Mouse (Mus musculus): ENCODE results near the gene Txlna.

Gene Txlna

DNA sequence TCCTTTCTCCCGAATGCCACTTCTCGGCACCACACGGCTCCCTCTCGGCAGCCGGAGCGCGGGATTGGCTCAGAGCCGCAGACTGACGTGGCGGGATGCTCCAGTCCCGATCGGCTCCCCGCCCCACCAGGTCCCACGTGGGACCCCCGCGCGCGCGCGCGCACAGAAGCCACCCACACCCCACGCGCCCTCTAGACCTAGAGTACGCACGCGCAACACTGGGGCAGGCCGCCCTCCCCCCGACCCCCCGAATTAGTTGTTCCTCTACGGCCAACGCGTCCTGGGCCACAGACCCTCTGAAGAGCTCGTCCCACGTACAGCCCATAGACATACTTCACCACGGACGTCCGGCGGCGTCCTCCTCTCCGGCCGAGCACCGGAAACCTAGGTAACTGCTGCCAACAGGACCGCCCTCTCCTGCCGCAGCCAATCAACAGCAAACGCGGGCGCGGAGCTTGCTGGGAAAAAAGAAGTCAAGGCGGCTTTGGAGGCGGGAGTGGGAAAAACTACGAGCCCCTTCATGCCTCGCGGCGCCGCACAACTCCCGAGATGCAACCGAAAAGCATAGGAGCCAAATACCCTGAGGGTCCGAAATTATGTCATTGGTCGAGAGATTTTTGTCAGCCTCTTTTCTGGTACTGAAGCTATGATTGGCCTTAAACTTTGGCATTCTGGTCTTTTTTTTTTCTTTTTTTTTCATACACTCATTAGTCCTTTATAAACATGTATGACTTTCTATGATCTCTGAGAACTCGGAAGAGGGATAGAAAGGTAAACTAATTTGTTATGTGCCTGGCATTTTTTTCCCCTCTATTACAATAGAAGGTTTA, at the start of gene Txlna:
Gene Txlna (minus strand): TSS at position 428 of the 830 bp plus-strand sequence.
- DNase-seq (ENCODE audit: extremely low read depth, low read depth): peak; percentile 98

DNA sequence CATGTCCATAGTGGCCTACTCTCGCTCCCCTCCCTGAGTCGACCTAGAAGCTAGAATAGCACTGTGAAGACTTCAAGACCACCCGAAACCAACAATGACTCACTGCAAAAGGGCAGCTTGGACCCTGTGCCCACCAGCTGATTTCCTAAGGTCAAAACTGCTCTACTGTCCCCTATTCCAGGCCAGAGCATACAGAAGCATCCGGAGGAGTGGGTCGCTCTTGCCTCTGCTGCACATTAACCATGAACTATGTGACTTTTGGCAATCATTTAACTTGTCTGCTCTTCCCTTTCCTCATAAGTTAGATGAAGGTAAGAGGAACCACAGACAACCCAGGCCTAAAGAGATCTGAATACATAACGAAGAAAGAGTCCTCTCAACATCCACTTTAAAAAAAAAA, 43.7 kb upstream of the Txlna start:
- no peak for DNase-seq (ENCODE audit: extremely low read depth, low read depth)

DNA sequence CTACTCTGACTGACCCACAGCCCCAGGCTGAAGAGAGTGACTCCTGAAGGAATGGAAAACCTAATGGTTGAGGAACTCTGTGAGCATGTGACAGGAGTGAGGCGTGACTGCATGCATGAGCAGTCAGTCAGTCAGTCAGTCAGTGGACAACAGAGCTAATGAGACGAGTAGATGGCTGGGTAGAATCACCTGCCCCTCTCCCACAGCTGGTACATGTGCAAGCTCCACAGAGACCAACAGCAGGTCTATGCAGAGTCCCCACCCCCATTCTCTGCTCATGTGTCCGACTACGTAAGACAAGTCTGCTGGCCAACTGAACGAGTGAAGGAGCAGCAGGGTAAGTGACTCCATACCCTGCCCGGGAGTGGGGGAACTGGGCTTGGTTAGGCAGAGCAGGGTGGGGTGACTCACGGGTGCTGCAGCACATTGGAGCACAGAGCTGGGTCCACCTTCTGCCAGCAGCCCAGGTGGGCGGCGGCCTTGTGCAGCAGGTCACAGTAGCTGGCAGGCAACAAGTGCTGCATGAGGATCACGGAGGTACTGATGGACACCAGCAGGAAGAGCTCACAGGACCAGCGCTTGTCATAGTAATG, 43.1 kb upstream of the Txlna start:
- DNase-seq (ENCODE audit: extremely low read depth, low read depth): no peak

DNA sequence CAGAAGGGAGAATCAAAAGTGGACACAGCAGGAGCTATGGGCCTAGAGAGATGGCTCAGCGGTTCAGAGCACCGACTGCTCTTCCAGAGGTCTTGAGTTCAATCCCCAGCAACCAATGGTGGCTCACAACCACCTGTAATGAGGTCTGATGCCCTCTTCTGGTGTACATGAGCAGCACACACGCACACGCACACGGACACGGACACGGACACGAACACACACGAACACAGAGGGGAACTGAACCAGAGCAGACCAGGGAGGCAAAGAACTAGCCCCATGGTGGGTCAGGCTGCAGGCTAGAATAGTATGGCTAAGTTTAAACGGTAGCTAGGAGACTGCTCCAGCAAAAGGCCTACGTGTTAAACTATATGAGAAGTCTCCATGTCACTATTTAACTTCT, 41.0 kb upstream of the Txlna start:
- DNase-seq (ENCODE audit: extremely low read depth, low read depth): no peak

DNA sequence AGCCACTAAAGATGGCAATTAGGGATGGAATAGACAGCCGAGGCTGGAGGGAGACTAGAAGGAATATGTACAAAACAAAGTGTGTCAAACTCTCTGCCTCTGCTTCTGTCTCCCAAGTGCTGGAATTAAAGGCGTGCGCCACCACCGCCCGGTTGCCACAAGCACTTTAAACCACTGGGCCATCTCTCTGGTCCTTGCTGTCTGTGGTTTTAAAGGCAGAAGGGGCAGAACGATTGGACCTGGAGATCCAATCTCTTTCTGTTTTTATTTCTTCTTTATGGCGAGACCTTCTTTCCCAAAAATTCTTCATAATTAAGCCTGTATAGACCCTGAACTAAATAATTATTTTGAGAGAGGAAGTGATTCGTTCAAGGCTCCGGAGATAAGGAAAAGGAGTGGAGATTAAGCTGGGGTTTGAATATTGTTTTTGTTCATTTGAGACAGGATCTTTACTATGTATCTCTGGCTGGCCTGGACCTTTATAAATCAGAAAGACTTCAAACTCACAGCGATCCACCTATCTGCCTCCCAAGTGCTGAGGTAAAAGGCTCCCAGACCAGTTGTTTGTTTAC, 32.1 kb upstream of the Txlna start:
- no peak for DNase-seq (ENCODE audit: extremely low read depth, low read depth)

DNA sequence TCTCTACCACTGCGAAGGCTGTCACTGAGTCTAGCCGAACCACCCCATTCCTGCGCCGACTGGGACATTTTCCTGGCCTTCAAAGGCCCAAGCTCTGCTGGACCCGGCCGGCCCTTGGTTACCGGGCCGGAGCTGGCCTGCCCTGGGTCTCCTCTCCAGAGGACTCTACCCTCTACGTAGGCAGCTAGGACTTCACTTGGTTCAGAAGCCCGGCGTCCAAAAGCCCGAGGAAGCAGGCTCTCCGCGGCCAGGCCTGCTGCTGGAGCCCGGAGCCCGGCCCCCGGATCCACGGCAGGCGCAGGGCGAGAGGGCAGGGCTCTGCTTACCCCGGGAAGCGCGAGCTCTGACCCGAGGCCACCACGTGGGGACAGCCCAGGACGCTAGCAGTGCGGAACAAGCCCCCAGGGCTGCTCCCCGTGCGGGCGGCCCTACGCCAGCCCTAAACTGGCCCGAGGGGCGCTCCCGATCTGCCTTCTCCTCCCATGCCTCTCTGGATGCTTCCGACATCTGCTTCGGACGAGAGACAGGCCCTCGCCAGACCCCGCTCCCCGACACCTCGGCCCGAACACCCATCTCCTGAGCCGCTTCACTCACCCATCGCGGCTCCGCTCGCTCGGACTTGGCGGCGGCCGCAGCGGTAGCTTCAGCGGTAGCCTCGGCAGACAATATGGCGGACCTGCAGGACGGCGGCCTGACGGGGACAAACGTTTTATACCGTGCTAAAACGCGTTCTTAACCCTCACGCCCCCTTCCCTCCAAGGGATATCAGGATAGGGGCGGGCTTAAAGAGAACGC, 31.4 kb upstream of the Txlna start, which contains the start of gene Kpna6:
Gene Kpna6 (minus strand): TSS at position 685 of the 795 bp plus-strand sequence.
- DNase-seq (ENCODE audit: extremely low read depth, low read depth): peak; percentile 73

DNA sequence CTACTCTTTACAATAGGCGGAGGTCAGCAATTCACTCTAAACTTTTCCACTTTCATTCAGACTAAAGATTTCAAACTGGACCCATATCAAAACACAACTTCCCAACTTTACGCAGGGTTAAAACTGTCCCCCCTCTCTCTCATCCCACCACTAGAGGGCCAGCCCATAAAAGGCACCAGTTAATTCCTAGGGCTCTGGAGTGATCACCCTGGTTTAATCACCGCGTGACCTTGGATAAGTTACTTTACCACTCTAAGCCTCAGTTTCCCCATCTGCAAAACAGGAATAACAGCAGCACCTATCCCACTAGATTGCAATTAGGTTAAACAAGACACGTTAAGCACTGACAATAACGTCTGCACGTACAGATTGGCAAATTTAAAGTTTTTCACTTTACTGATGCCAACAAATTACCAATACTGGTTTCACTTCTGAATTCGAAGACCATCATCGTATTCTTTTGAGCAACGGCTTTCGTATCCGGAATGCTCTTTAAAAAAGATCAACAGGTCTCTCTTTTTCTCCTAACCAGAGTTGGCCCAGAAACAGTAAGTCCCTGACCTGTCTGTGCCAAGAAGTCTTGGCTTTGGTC, 30.7 kb upstream of the Txlna start:
- peak; percentile 53 for DNase-seq (ENCODE audit: extremely low read depth, low read depth)

DNA sequence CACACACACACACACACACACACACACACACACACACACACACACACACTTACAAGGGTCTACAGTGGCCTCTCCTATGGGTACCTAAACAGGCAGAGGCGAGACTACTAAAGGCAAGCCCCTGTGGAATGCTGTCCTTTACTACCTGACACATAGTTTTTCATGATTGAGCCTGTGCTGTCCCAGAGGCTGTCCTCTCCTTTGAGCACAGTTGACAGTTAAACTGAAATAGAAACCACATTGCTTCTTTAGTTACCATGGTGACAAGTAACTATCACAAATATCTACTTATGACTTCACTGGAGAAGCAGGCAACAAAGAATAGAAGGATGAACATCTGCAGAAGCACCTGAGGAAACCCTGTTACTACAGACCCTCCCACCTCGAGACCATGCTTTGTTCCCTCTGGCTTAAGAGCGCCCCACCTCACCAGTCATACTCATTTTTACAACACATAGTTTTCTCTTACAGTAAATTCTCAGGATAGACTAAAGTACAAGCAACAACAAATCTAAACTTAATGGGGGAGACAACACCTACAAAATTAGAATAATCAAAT, 21.5 kb upstream of the Txlna start:
- no peak for DNase-seq (ENCODE audit: extremely low read depth, low read depth)

DNA sequence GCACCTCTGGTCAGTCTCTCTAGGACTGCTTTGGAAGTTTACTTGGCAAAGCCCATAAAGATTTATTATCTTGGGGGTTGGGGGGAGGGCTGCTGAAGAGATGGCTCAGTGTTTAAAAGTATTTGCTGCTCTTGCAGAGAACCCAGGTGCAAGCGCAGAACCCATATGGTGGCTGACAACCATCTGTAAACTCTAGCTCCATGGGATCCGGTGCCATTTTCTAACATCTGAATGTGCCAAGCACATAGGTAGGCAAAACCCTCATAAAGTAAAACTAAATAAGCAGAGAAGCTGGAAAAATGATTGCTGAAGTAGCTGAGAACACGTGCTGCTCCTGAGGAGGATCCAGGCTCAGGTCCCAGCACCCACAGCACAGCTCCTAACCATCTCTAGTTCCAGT, 20.7 kb upstream of the Txlna start:
- no peak for DNase-seq (ENCODE audit: extremely low read depth, low read depth)

DNA sequence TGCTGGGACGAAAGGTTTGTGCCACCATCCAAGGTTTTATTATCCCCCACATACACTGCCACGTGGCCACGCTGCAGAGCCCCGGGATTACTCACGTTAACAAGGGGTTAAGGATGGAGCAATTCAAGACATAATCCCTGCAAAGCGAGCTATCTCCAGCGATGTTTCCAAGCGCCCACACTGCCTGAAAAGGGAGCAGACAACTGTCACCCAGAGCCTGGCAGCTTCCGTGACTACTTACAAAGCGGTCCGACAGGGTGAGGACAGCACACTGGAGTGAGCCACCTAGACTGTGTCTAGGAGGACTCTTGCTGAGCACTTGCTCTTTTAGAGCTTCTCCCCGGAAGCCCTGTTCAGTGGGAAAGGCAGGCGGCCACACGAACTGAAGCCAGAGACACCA, 13.9 kb upstream of the Txlna start:
- DNase-seq (ENCODE audit: extremely low read depth, low read depth): no peak

DNA sequence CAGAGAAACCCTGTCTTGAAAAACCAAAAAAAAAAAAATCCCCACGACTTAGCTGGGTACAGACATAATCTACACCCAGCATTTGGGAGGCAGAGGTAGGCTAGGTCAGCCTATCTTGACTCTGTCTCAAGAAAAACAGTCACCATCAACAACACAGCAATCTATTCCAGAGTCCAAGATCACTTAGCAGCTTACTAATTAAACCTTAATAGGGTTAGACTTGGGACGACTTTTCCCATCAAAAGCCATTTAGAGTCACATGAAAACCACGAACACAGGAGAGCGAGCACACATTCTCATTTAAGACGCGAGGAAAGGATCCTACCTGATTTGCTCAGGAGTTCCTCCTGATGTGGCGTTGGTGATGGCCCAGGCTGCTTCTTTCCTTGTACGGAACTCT, 9.5 kb upstream of the Txlna start:
- DNase-seq (ENCODE audit: extremely low read depth, low read depth): no peak

DNA sequence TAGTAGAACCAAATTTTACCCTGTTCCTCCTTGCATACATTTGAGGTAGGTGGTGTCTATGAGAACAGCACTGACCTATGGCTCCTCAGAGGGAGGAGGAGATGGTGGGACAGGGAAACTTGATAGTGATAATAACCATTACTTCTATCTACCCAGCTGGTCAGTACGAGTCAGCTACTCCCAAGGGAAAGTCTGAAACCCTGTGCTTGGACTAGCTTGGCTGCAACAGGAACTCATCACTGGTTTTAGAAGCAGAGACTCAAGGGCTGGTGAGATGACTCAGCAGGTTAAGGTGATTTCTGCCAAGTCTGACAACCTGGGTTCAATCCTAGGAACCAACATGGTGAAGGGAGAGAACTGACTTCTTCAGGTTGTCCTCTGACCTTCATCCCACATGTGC, 7.8 kb upstream of the Txlna start:
- DNase-seq (ENCODE audit: extremely low read depth, low read depth): no peak

DNA sequence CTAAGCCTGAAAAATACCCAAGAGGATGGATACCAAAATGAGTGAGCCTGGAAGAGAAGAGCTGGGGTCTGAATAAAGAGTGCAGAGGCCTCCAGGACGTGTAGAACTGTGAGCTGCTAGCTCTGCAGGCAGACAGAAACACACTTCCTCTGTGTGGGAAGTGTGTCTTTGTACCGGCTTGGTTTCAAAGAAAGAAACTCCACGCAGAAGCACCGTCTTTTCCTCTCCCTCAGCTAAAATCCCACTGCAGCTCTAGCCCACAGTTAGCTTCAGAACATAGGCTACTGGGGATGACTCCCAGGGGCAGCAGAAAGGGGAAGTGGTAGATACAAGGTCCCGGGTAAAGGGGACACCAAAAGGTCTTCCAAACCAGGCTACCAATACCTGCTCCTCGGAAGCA, 4.3 kb upstream of the Txlna start:
- no peak for DNase-seq (ENCODE audit: extremely low read depth, low read depth)

DNA sequence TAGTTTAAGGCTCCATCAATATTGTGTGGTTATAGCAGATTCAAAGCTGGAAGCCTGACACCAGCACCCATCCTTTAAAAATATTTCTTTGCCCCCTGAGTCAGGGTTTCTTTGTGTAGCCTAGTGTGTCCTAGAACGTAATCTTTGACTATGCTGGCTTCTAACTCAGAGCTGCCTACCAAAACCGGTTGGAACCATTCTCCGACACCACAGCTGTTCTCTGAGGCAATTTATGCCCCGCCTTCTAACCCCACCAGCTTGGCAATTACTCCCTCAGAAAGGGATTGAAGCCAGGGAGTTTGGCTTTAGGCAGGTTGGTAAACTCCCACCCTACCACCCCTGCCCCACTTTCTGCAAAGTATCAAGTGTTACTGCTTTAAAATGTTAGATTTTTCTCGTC, 891 bp upstream of the Txlna start:
- DNase-seq (ENCODE audit: extremely low read depth, low read depth): no peak

DNA sequence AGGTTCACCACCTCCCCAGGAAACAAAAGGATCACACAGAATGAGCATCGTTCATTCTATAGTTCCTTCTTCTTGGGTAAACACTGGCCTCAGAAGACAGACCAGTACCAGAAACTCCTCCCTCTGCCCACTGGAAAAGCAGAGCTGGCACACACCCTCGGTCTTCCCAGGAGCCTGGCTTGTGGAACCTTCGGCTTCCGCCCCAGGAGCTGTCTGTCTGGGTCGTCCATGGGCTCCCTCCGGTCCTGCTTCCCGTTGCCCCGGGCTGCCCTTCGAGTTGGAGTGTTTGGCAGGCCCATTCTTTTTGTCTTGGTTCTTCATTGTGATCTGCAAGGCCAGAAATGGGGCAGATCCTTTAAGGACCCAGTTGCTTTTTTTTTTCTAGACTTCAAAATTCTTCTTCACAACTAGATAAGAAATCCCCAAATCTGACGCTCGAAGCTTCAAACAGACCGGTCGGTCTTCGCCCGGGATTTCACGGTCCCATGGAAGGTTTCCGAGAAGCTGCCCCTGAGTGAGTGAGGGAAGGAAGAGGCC, 696 bp downstream of the Txlna start:
- no peak for DNase-seq (ENCODE audit: extremely low read depth, low read depth)

DNA sequence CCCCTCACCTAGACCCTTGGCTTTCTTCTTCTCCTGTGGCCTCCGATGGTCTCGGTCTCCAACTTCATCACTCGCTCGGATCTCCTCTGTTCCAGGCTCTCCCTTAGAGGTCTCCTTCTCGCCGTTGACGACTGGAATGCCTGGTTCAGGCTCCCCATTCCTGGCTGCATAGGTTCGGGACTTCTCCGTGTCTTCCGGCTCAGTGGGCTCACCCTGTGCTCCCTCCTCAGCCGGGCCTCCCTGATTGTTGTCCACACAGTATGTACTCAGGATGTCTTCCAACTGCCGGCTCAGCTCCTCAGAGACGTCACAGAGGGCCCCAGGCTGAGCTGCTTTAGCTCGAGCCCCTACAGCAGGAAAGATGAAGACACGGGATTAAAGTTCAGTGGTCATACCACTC, 1.6 kb downstream of the Txlna start:
- DNase-seq (ENCODE audit: extremely low read depth, low read depth): no peak

DNA sequence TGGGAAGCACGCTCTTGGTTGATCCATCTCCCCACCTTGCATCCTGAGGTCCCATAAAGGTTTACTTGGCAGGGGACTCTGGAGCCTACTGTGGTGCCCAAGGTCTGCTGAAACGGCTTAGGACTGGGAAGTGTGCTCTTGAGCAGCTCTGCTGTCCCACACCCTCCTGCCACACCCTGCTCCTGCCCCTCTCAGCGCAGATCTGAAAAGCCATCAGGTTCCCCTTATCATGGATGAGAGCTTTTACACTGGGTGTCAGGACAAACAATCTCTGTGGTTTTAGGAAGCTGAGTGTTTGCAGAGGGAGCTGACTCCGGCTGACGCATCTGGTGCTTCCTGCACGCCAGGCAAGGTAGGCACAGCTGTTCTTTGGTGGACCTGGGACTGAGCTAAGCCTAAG, 7.0 kb downstream of the Txlna start:
- peak; percentile 26 for DNase-seq (ENCODE audit: extremely low read depth, low read depth)

DNA sequence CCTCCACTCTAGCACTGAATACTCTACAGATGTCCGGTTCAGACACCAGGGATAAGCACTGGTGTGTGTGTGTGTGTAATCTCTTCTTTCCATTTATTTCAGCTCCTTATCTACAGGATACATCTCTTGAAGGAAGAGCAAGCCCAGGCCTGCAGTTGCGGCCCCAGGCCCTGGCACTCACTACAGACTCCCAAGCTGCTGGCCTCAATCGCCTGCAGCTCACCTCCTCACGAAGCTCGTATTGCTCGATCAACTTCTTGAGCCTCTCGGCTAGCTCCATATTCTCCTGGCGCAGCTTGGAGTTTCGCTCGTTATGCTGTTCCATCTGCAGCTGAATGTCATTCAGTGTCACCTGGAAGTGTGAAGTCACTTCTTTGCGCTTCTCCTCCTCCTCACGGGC, 9.0 kb downstream of the Txlna start:
- DNase-seq (ENCODE audit: extremely low read depth, low read depth): no peak

DNA sequence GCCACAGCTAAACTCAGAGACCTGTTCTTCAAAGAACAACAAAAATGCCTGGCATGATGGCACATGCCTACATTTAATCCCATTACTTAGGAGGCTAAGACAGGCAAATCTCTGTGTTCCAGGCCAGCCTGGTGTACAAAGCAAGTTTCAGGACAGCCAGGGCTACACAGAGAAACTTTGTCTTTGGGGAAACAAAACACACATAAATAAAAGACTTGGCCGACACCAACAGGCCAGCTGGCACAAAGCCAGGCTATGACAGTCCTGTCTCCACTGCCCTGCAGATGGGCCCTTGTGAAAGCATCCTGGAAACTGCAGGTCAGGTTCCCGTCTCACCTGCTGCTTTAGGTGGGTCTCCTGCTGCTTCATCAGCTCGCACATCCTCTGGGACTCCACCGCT, 9.9 kb downstream of the Txlna start:
- no peak for DNase-seq (ENCODE audit: extremely low read depth, low read depth)

DNA sequence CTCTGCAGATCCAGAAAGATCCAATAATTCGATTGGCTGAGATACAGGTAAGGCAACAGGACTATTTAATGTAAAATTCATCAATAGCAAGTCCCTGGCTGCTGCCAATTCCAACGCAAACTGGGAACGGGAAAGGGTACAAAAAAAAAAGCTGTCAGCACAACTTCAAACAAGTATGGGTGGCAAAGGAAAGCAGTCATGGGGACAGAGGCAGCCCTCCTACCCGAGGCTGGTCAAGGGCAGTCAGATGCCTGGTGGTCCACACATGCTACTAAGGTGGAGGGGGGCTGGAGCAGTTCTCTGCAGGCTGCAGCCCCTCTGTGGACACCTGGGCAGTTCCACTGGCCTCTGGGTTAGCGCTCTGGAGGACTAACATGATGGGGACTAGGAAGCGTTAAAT, 14.8 kb downstream of the Txlna start:
- DNase-seq (ENCODE audit: extremely low read depth, low read depth): no peak

DNA sequence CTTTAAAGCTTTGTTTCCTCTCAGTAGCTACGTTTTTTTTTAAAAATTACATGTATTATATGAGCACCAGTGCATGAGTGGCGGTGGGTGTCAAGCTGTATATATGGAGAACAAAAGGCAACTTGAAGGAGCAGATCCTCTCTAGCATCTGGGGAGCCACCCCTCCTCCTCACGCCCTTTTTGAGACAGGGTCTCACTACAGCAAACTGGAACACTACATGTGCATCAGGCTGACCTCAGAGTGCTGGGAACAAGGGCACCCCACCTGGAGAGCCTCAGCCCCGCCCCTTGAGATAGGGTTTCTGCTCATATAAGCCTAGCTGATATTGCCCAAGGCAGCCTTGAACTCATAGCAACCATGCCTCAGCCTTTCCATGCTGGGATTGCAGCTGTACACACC, 15.4 kb downstream of the Txlna start:
- DNase-seq (ENCODE audit: extremely low read depth, low read depth): peak; percentile 12
